Mouse (Mus musculus) cerebellum, postnatal 36 days (tissue): Measurements from ENCODE around the gene Armc3.

Experiments used
- DNase-seq, 2 experiments: peaks; one replicate each; pipeline ENCODE4 v3.0.0; 2021 to 2022; ENCODE audit warnings: mixed read lengths in 2 of 2

Armc3 gene

GRCm38 (mm10) chr2:19353158-19353557 lies 154.1 kb downstream of the Armc3 start:
- no peak for DNase-seq
